Mouse (Mus musculus) intestine, postnatal 0 days (tissue): ENCODE results near the gene Mrpl35. TPM values are rescaled to one million over a fixed set of nuclear protein-coding genes. Genes with fewer than 3 reads are reported as not detected.

ENCODE experiments used
- ATAC-seq: fragments of 200-750 bp; cut with Nextera tagmentation; 2 replicates; pipeline ENCODE4 v1.8.0; 2017; ENCODE audit warnings: mild to moderate bottlenecking, moderate TSS enrichment, moderate library complexity
- H3K27ac ChIP-seq: fragments of 300-500 bp; sonication (generic); 2 replicates; pipeline ENCODE4 v1.5.1; 2014; ENCODE audit warnings: mild to moderate bottlenecking, low read depth, low read length, moderate library complexity
- H3K27me3 ChIP-seq: fragments of 300-500 bp; sonication (generic); replicated peaks from 2 replicates; pipeline ENCODE4 v1.6.1; 2014; ENCODE audit warnings: low read length, mixed read lengths; ENCODE audit not compliant: control insufficient read depth, insufficient read depth
- H3K36me3 ChIP-seq: fragments of 300-500 bp; sonication (generic); 2 replicates; pipeline ENCODE4 v1.6.1; 2014; ENCODE audit warnings: mild to moderate bottlenecking, moderate library complexity; ENCODE audit not compliant: control insufficient read depth, insufficient read depth
- H3K4me1 ChIP-seq: fragments of 300-500 bp; sonication (generic); replicated peaks from 2 replicates; pipeline ENCODE4 v1.6.1; 2014; ENCODE audit warnings: antibody characterized with exemption, low read length, mixed read lengths; ENCODE audit not compliant: control insufficient read depth, insufficient read depth
- H3K4me2 ChIP-seq: fragments of 300-500 bp; sonication (generic); replicated peaks from 2 replicates; pipeline ENCODE4 v1.6.1; 2014; ENCODE audit warnings: low read depth, mild to moderate bottlenecking, moderate library complexity
- H3K4me3 ChIP-seq: fragments of 300-500 bp; sonication (generic); 2 replicates; pipeline ENCODE4 v1.5.1; 2014; ENCODE audit warnings: low read depth, low read length
- H3K9ac ChIP-seq: fragments of 300-500 bp; sonication (generic); 2 replicates; pipeline ENCODE4 v1.6.1; 2014; ENCODE audit warnings: mild to moderate bottlenecking, low read depth, low read length
- H3K9me3 ChIP-seq: fragments of 300-500 bp; sonication (generic); 2 replicates; pipeline ENCODE4 v1.6.1; 2016; ENCODE audit warnings: mixed run types; ENCODE audit not compliant: control insufficient read depth
- CTCF ChIP-seq: sonication (generic); IDR thresholded peaks from 2 replicates; pipeline ENCODE4 v1.5.1; 2016; ENCODE audit warnings: low read depth, mild to moderate bottlenecking, control low read depth, antibody characterized with exemption, moderate library complexity
- WGBS: fragments of 180-500 bp; shearing (Covaris S2); extraction: QIAGEN DNeasy Blood & Tissue Kit; methylation state at CpG from one replicate; pipeline ENCODE4 v1.1.7; 2014; 5-methylcytosine and 5-hydroxymethylcytosine counted together
- polyA plus RNA-seq: library from polyadenylated mRNA; unstranded; fragments of >200 nt; fragmentation: Nextera tagmentation; extraction: Ambion mirVana; gene quantifications from 2 replicates; pipeline ENCODE4 v1.2.1, GENCODE M21; 2015

Gene Mrpl35
- polyA plus RNA-seq, 1 experiment from 2014 or later: 62.1 TPM

GRCm38 (mm10) chr6:71823085-71823484, 3.7 kb downstream of the Mrpl35 start:
- H3K36me3 ChIP-seq: peaks cover 7% of the 10 kb centered on the region
- WGBS: 1% methylated on average over 7 of the region's 7 CpGs
- H3K4me1 ChIP-seq: peaks cover 3% of the 10 kb centered on the region
- no peak for TF ChIP-seq CTCF
- H3K4me2 ChIP-seq: peak overlapping the region; percentile 74
- H3K27me3 ChIP-seq: no peaks in the 10 kb centered on the region
- no peaks in the 10 kb centered on the region for H3K9me3 ChIP-seq
- peak overlapping the region; percentile 85 for H3K4me3 ChIP-seq
- peak overlapping the region; percentile 69 for H3K9ac ChIP-seq
- ATAC-seq: no peak
- no peak overlapping the region for H3K27ac ChIP-seq

- H3K9ac ChIP-seq: no peak overlapping the region
Measured at GRCm38 (mm10) chr6:71819764-71820292, 6.9 kb downstream of the Mrpl35 start.

GRCm38 (mm10) chr6:71812820-71813219, 13.9 kb downstream of the Mrpl35 start:
- Histone ChIP-seq H3K9ac (no peak overlapping the region), H3K4me1 (no peaks in the 10 kb centered on the region), H3K27ac (no peak overlapping the region), H3K4me2 (no peak overlapping the region), H3K36me3 (peaks cover 40% of the 10 kb centered on the region), H3K4me3 (no peak overlapping the region), H3K9me3 (no peaks in the 10 kb centered on the region), H3K27me3 (no peaks in the 10 kb centered on the region)
- 56% methylated on average over 2 of the region's 2 CpGs for WGBS
- no peak for TF ChIP-seq CTCF
- no peak for ATAC-seq

More at GRCm38 (mm10) chr6:71819764-71820292, 6.9 kb downstream of the Mrpl35 start:
- Histone ChIP-seq H3K4me1 (peaks cover 3% of the 10 kb centered on the region), H3K4me2 (no peak overlapping the region), H3K36me3 (peaks cover 31% of the 10 kb centered on the region), H3K27ac (no peak overlapping the region), H3K9me3 (no peaks in the 10 kb centered on the region), H3K4me3 (no peak overlapping the region), H3K27me3 (no peaks in the 10 kb centered on the region)
- TF ChIP-seq CTCF: no peak
- ATAC-seq: no peak
- 85% methylated on average over 5 of the region's 5 CpGs for WGBS

GRCm38 (mm10) chr6:71809890-71810289, 16.9 kb downstream of the Mrpl35 start:
- WGBS: 59% methylated on average over 9 of the region's 9 CpGs
- TF ChIP-seq CTCF: no peak
- H3K4me3 ChIP-seq: no peak overlapping the region
- no peak for ATAC-seq
- no peak overlapping the region for H3K4me2 ChIP-seq
- no peak overlapping the region for H3K27ac ChIP-seq
- H3K27me3 ChIP-seq: no peaks in the 10 kb centered on the region
- H3K36me3 ChIP-seq: peaks cover 19% of the 10 kb centered on the region
- H3K9ac ChIP-seq: no peak overlapping the region
- H3K4me1 ChIP-seq: no peaks in the 10 kb centered on the region
- no peaks in the 10 kb centered on the region for H3K9me3 ChIP-seq

GRCm38 (mm10) chr6:71806713-71807112, 20.1 kb downstream of the Mrpl35 start:
- Histone ChIP-seq H3K27me3 (no peaks in the 10 kb centered on the region), H3K9me3 (no peaks in the 10 kb centered on the region), H3K36me3 (0 out of 2 replicates have a peak, but pooled peaks cover 5% of the 10 kb centered on the region), H3K27ac (no peak overlapping the region), H3K9ac (no peak overlapping the region), H3K4me1 (no peaks in the 10 kb centered on the region), H3K4me2 (no peak overlapping the region), H3K4me3 (no peak overlapping the region)
- ATAC-seq: peak; percentile 57
- TF ChIP-seq CTCF: no peak
- WGBS: 25% methylated on average over 1 of the region's 1 CpGs

GRCm38 (mm10) chr6:71804061-71804829, 22.5 kb downstream of the Mrpl35 start:
- TF ChIP-seq CTCF: peak; percentile 99
- no peak overlapping the region for H3K27ac ChIP-seq
- WGBS: 20% methylated on average over 12 of the region's 12 CpGs
- H3K36me3 ChIP-seq: no peaks in the 10 kb centered on the region
- H3K4me2 ChIP-seq: no peak overlapping the region
- ATAC-seq: peak; percentile 74
- H3K9ac ChIP-seq: no peak overlapping the region
- H3K9me3 ChIP-seq: no peaks in the 10 kb centered on the region
- no peaks in the 10 kb centered on the region for H3K4me1 ChIP-seq
- H3K4me3 ChIP-seq: no peak overlapping the region
- no peaks in the 10 kb centered on the region for H3K27me3 ChIP-seq
